Mouse (Mus musculus) kidney, adult 2 months (tissue): ENCODE data around the gene Dffa.

Source experiments
- CTCF ChIP-seq: fragments of 200-500 bp; conservative IDR thresholded peaks from 2 replicates; pipeline ENCODE4 v1.5.1; 2011; ENCODE audit warnings: low read depth, mild to moderate bottlenecking, control low read depth, low read length, moderate library complexity, mixed read lengths; ENCODE audit not compliant: insufficient read depth, insufficient read length
- POLR2A ChIP-seq: fragments of 200-500 bp; IDR thresholded peaks from one replicate; pipeline ENCODE4 v1.6.1; 2011; ENCODE audit warnings: low read depth, low read length, control low read depth

DNA sequence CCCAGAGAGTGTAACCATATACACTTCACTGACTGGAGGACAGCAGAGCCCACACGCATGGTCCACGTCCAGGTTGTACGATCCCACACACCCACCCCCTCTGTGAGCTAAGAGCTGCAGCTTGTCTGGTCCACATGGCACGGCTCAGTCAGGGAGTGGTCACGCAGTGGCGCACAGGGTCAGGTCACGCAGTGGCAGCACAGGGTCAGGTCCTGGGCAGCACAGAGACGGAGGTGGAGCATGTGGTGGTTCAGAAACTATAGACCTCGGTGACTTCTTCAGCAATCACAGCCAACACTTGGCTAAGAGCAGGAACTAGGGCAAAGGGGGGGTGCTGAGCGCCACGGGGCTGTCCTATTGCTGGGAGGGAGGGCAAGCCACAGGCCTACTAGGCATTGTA, 46.3 kb downstream of the Dffa start:
- no peak for TF ChIP-seq CTCF
- no peak for TF ChIP-seq POLR2A
